Mouse (Mus musculus) kidney, adult 2 months (tissue): ENCODE data around the gene 1700025B11Rik. TPM values are rescaled to one million over a fixed set of nuclear protein-coding genes. Genes with fewer than 3 reads are reported as not detected.
"Not testable (repeated sequence)": the region's sequence is repeated elsewhere in the genome, so short reads cannot be mapped to it uniquely, and the experiment has no call there.

ENCODE experiments used
- DNase-seq: peaks from one replicate; pipeline ENCODE4 v3.0.0; 2021
- H3K27ac ChIP-seq: fragments of 200-500 bp; 2 replicates; pipeline ENCODE4 v1.5.1; 2012; ENCODE audit warnings: low read depth, low read length, control low read depth, inconsistent platforms; ENCODE audit not compliant: insufficient read depth
- H3K27me3 ChIP-seq: fragments of 200-500 bp; replicated peaks from 2 replicates; pipeline ENCODE4 v1.6.1; 2012; ENCODE audit warnings: mild to moderate bottlenecking, moderate library complexity, low read length, inconsistent platforms; ENCODE audit not compliant: control insufficient read depth, insufficient read depth
- H3K36me3 ChIP-seq: fragments of 200-500 bp; 2 replicates; pipeline ENCODE4 v1.6.1; 2012; ENCODE audit warnings: mild to moderate bottlenecking, moderate library complexity, low read length, inconsistent platforms; ENCODE audit not compliant: control insufficient read depth, insufficient read depth
- H3K4me1 ChIP-seq: fragments of 200-500 bp; 2 replicates; pipeline ENCODE4 v1.6.1; 2011; ENCODE audit warnings: low read length; ENCODE audit not compliant: control insufficient read depth, insufficient read depth
- H3K4me3 ChIP-seq: fragments of 200-500 bp; 2 replicates; pipeline ENCODE4 v1.5.1; 2011; ENCODE audit warnings: mild to moderate bottlenecking, low read depth, low read length, control low read depth; ENCODE audit not compliant: insufficient read depth
- CTCF ChIP-seq: fragments of 200-500 bp; conservative IDR thresholded peaks from 2 replicates; pipeline ENCODE4 v1.5.1; 2011; ENCODE audit warnings: low read depth, mild to moderate bottlenecking, control low read depth, low read length, moderate library complexity, mixed read lengths; ENCODE audit not compliant: insufficient read depth, insufficient read length
- WGBS: fragments of 180-500 bp; shearing (Covaris S2); methylation state at CpG from one replicate; pipeline ENCODE4 v1.1.7; 2018; 5-methylcytosine and 5-hydroxymethylcytosine counted together
- polyA plus RNA-seq: library from polyadenylated mRNA; depleted of rRNA; stranded (reverse); fragments of >200 nt; gene quantifications from 2 replicates; pipeline ENCODE4 v1.2.3, GENCODE M21; 2012; rRNA removed

The 1700025B11Rik gene
- polyA plus RNA-seq, 1 experiment: not detected

DNA sequence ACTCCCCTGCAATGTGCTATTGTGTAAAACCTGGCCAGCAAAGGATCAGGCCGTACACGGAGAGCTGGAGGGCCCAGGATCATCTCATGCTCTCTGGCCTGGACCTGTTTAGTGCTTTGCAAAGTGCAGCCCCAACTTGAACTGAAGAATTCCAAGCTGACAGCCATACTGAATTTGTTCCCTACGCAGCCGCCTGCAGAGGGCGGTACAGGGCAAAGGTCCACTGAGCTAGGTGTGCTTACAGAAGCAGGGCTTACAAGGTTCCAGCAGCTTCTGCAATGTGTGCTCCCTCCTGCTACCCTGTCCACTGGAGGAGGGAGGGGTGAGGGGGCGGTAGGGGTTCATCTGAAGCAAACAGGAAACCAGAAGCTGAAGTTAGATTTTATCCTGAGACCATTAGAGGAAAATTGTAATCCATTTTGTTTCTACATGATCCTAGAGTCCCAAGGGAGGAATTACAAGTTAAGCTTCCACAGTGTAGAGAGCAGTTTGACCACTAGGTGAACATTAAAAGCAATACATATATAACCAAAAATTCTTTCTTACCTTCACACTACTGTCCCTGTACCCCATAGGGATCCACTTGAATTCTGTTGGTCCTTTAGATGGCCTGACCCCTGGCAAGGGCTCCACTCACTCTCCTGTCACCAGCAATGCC, 38.4 kb downstream of the 1700025B11Rik start:
- H3K27me3 ChIP-seq, H3K27ac ChIP-seq, H3K36me3 ChIP-seq, H3K4me3 ChIP-seq, H3K4me1 ChIP-seq: not testable (repeated sequence)
- DNase-seq: peak; percentile 83
- 15% methylated on average over 6 of the region's 6 CpGs for WGBS
- TF ChIP-seq CTCF: peak; percentile 66

- not testable (repeated sequence) for H3K27ac ChIP-seq, H3K27me3 ChIP-seq, H3K4me1 ChIP-seq, H3K4me3 ChIP-seq, H3K36me3 ChIP-seq
- WGBS: 41% methylated on average over 4 of the region's 4 CpGs
- peak; percentile 51 for DNase-seq
These were observed 41.1 kb downstream of the 1700025B11Rik start for GRCm38 (mm10) chr15:77520596-77520995.

Other genes starting within 250 kb of the 1700025B11Rik start
- gene Apol7a, start 162.8 kb downstream of the 1700025B11Rik start, polyA plus RNA-seq: not detected in 2 replicates
- 1.5 and 1.7 TPM in 2 replicates for gene Apol9a, start 150.8 kb downstream of the 1700025B11Rik start, polyA plus RNA-seq
- not detected in 2 replicates for gene Apol7b, start 114.4 kb downstream of the 1700025B11Rik start, polyA plus RNA-seq
- 0.08 TPM in 1 of 2 replicates, not detected in the other for gene Apol10a, start 84.8 kb downstream of the 1700025B11Rik start, polyA plus RNA-seq
- gene Apol11a, start 53.6 kb downstream of the 1700025B11Rik start, polyA plus RNA-seq: not detected in 2 replicates
- gene Apol7c, start 28.6 kb downstream of the 1700025B11Rik start, polyA plus RNA-seq: 0.14 and 3.5 TPM in 2 replicates
- 0.26 and 0.28 TPM in 2 replicates for gene Apol10b, start 34.2 kb upstream of the 1700025B11Rik start, polyA plus RNA-seq
- not detected in 2 replicates for gene Gm36245, start 37.4 kb upstream of the 1700025B11Rik start, polyA plus RNA-seq
- gene Apol11b, start 81.4 kb upstream of the 1700025B11Rik start, polyA plus RNA-seq: 0.08 and 0.16 TPM in 2 replicates
- gene Apol7e, start 137.0 kb upstream of the 1700025B11Rik start, polyA plus RNA-seq: 0.26 and 2.4 TPM in 2 replicates
- 2.1 and 2.8 TPM in 2 replicates for gene Apol9b, start 167.1 kb upstream of the 1700025B11Rik start, polyA plus RNA-seq
- gene Apol8, start 195.1 kb upstream of the 1700025B11Rik start, polyA plus RNA-seq: 0.03 and 0.06 TPM in 2 replicates